Mouse (Mus musculus): ENCODE results near the gene Lrrc4b.

- TF ChIP-seq POLR2A (IDR thresholded peaks at IDR 0.05; ENCODE audit: control insufficient read depth, extremely low read depth, insufficient read depth, low read length, poor library complexity) (no peak), CTCF (IDR thresholded peaks at IDR 0.05; ENCODE audit: borderline replicate concordance, control insufficient read depth, extremely low read depth, insufficient read depth, low read length, poor library complexity) (no peak)
Observed at GRCm38 (mm10) chr7:44466888-44467311, 38.1 kb downstream of the Lrrc4b start.
